Mouse (Mus musculus): Measurements from ENCODE around the gene Csn1s1. TPM values are rescaled to one million over a fixed set of nuclear protein-coding genes. Genes with fewer than 3 reads are reported as not detected.

The Csn1s1 gene
- 0.13 TPM in 1 of 2 replicates, not detected in the other for polyA plus RNA-seq (2012; rRNA removed; ENCODE audit: low replicate concordance)

GRCm38 (mm10) chr5:87665908-87666307, at the start of gene Csn1s1:
Gene Csn1s1 (plus strand): TSS chr5:87666208.

GRCm38 (mm10) chr5:87699530-87699929, 33.5 kb downstream of the Csn1s1 start, which contains the start of gene Csn2:
Gene Csn2 (minus strand): TSS chr5:87699630.

Other genes with a start within 250 kb of the Csn1s1 start
- not detected in 2 replicates for gene Ugt2b38, start 242.0 kb upstream of the Csn1s1 start, polyA plus RNA-seq (2012; rRNA removed; ENCODE audit: low replicate concordance)
- not detected in 2 replicates for gene Ugt2a2, start 183.9 kb upstream of the Csn1s1 start, polyA plus RNA-seq (2012; rRNA removed; ENCODE audit: low replicate concordance)
- gene Gm43638, start 179.4 kb upstream of the Csn1s1 start, polyA plus RNA-seq (2012; rRNA removed; ENCODE audit: low replicate concordance), result not detected in 2 replicates
- not detected in 2 replicates for gene Ugt2a1, start 175.3 kb upstream of the Csn1s1 start, polyA plus RNA-seq (2012; rRNA removed; ENCODE audit: low replicate concordance)
- gene Sult1b1, start 128.0 kb upstream of the Csn1s1 start, polyA plus RNA-seq (2012; rRNA removed; ENCODE audit: low replicate concordance), result not detected in 2 replicates
- gene Sult1d1, start 97.2 kb upstream of the Csn1s1 start, polyA plus RNA-seq (2012; rRNA removed; ENCODE audit: low replicate concordance), result not detected in 2 replicates
- gene Sult1e1, start 74.6 kb upstream of the Csn1s1 start, polyA plus RNA-seq (2012; rRNA removed; ENCODE audit: low replicate concordance), result not detected in 2 replicates
- 0.10 and 0.30 TPM in 2 replicates for gene Csn2, start 33.4 kb downstream of the Csn1s1 start, polyA plus RNA-seq (2012; rRNA removed; ENCODE audit: low replicate concordance)
- gene Csn1s2a, start 108.4 kb downstream of the Csn1s1 start, polyA plus RNA-seq (2012; rRNA removed; ENCODE audit: low replicate concordance), result not detected in 2 replicates
- not detected in 2 replicates for gene Csn1s2b, start 141.9 kb downstream of the Csn1s1 start, polyA plus RNA-seq (2012; rRNA removed; ENCODE audit: low replicate concordance)
- gene Prr27, start 159.5 kb downstream of the Csn1s1 start, polyA plus RNA-seq (2012; rRNA removed; ENCODE audit: low replicate concordance), result not detected in 2 replicates
- not detected in 2 replicates for gene Odam, start 218.8 kb downstream of the Csn1s1 start, polyA plus RNA-seq (2012; rRNA removed; ENCODE audit: low replicate concordance)

Data from mammary gland, adult 2 months (tissue).